Mouse (Mus musculus) small intestine, adult 2 months (tissue): ENCODE measurements around the gene Ifit3b.

Experiments used
- CTCF ChIP-seq: fragments of 200-500 bp; IDR thresholded peaks from 2 replicates; pipeline ENCODE4 v1.5.1; 2012; ENCODE audit warnings: low read depth, mild to moderate bottlenecking, control low read depth, inconsistent platforms, low read length, moderate library complexity, mixed read lengths; ENCODE audit not compliant: insufficient replicate concordance, insufficient read length; ENCODE audit errors: extremely low read depth
- POLR2A ChIP-seq: fragments of 200-500 bp; IDR thresholded peaks from 2 replicates; pipeline ENCODE4 v1.6.1; 2012; ENCODE audit warnings: low read depth, mild to moderate bottlenecking, control low read depth, inconsistent platforms, low read length, moderate library complexity

- TF ChIP-seq CTCF, result no peak
- TF ChIP-seq POLR2A, result no peak
These were observed 13.1 kb downstream of the Ifit3b start for GRCm38 (mm10) chr19:34620871-34621270.
